Mouse (Mus musculus) megakaryocyte, embryonic 14.5 days (primary cell): ENCODE data around the gene Brap. TPM values are rescaled to one million over a fixed set of nuclear protein-coding genes. Genes with fewer than 3 reads are reported as not detected.

ENCODE experiments used
- H3K27me3 ChIP-seq: replicated peaks from 2 replicates; pipeline ENCODE3; 2012; ENCODE audit warnings: inconsistent platforms
- H3K36me3 ChIP-seq: replicated peaks from 2 replicates; pipeline ENCODE3; 2012; ENCODE audit warnings: low read length, inconsistent platforms, mixed read lengths
- H3K4me1 ChIP-seq: 2 replicates; pipeline ENCODE4 v1.6.1; 2012; ENCODE audit warnings: inconsistent platforms
- H3K4me3 ChIP-seq: replicated peaks from 2 replicates; pipeline ENCODE3; 2012; ENCODE audit warnings: moderate library complexity, mild to moderate bottlenecking, inconsistent platforms
- H3K9me3 ChIP-seq: 2 replicates; pipeline ENCODE4 v1.6.1; 2012; ENCODE audit warnings: inconsistent platforms
- FLI1 ChIP-seq: IDR thresholded peaks from 2 replicates; pipeline ENCODE4 v1.6.1; 2012; ENCODE audit warnings: low read length, inconsistent platforms, mixed read lengths
- GATA1 ChIP-seq: IDR thresholded peaks from 3 replicates; pipeline ENCODE4 v1.6.1; 2012; ENCODE audit warnings: mixed read lengths, low read length, inconsistent platforms, borderline replicate concordance
- polyA plus RNA-seq: library from polyadenylated mRNA; stranded (reverse); fragments of >175 nt; gene quantifications from 2 replicates; pipeline ENCODE4 v1.2.3, GENCODE M21; 2012; ENCODE audit warnings: low replicate concordance; ENCODE audit not compliant: insufficient read depth

The Brap gene
- polyA plus RNA-seq, 1 experiment, result 10.7 TPM

DNA sequence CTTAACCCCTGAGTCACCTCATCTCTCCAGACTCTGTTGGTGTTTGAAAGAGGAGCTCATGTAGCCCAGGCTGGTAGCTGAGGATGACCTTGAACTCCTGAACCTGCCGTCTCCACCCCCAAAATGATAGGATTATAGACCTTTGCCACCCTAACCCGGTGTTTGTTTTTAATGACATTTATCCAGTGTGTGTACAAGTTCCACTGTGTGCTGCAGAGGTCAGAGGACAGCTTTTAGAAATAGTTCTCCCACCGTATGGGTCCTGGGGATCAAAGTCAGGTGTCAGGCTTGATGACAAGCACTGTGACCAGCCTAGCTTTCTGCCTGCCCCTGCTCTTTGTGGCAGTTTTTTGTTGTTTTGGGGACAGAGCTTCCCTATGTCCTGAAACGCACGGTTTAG lies 39.5 kb downstream of the Brap start:
- peaks cover 43% of the 10 kb centered on the region for H3K4me1 ChIP-seq
- no peaks in the 10 kb centered on the region for H3K27me3 ChIP-seq
- H3K36me3 ChIP-seq, result no peaks in the 10 kb centered on the region
- no peaks in the 10 kb centered on the region for H3K9me3 ChIP-seq
- no peak overlapping the region for H3K4me3 ChIP-seq
- TF ChIP-seq GATA1 (no peak), FLI1 (no peak)

DNA sequence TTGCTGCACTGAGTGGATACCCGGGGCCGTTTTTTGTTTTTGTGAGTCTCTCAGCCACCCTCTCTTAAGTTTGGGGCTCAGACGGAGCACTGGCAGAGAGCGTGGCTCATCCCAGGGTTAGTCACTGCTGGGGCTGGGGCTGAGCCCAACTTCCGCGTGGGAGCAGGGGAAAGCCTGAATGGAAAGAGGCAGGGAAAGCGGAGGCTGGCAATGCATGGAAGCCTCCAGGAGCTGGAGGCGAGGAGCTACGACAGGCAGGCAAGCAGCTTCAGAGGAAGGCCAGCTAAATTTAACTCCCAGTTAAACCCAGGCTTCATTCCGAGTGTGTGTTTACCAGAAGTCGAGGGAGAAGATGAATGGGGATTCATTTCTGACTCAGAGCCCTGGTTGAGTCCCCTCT lies 40.1 kb downstream of the Brap start:
- H3K36me3 ChIP-seq, result no peaks in the 10 kb centered on the region
- H3K4me3 ChIP-seq, result peak overlapping the region; percentile 14
- H3K9me3 ChIP-seq, result no peaks in the 10 kb centered on the region
- H3K27me3 ChIP-seq, result no peaks in the 10 kb centered on the region
- H3K4me1 ChIP-seq, result peaks cover 45% of the 10 kb centered on the region
- no peak for TF ChIP-seq FLI1
- TF ChIP-seq GATA1, result no peak

DNA sequence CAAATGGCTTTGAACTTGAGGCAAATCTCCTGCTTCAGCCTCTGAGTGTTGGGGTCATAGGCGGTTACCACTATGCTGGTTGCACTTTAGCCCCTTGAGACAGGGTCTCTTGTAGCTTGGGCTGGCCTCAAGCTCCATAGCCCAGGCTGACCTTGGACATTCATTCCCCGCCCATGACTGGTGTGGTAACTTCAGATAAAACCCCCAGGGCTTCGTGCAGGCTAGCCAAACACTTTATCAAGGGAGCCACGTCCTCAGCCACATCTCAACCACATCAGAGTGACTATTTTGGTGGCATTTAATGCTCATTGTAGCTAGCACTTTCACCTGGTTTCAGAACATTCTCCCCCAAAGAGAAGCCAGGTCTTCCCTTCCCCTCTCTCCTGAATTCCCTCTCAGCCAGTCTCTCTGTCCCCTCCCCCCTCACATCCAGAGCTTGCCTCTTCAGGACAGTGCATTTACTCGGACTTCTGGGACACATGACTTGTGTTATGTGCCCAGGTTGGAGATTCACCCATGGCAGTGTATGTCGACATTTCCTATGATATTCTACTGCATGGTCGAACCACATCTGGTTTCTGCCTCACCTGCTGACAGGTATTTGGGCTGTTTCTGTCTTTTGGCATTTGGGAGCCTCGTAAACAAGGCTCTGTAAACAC lies 40.9 kb downstream of the Brap start:
- Histone ChIP-seq H3K4me1 (peaks cover 43% of the 10 kb centered on the region), H3K36me3 (no peaks in the 10 kb centered on the region), H3K27me3 (no peaks in the 10 kb centered on the region), H3K9me3 (no peaks in the 10 kb centered on the region), H3K4me3 (peak overlapping the region; percentile 73)
- no peak for TF ChIP-seq FLI1
- TF ChIP-seq GATA1, result no peak

DNA sequence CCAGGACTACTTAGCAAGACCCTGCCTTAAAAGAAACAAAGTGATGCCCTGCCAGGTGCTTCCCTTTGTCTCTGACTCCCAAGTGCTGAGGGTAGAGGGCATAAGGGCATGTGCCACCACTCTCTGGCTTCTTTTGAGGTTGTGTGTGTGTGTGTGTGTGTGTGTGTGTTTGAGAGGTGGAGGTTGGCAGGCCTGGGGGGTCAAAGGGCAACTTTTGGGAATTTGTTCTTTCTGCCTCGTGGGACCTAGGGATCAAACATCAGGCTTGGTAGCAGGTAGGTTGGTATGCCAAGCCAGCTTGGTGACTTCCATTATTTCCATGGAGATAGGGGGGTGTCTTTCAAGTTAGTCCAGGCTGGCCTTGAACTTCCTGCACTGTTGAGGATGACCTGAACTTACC lies 43.0 kb downstream of the Brap start:
- Histone ChIP-seq H3K27me3 (no peaks in the 10 kb centered on the region), H3K36me3 (no peaks in the 10 kb centered on the region), H3K4me3 (no peak overlapping the region), H3K4me1 (peaks cover 43% of the 10 kb centered on the region), H3K9me3 (no peaks in the 10 kb centered on the region)
- TF ChIP-seq GATA1, result no peak
- no peak for TF ChIP-seq FLI1

DNA sequence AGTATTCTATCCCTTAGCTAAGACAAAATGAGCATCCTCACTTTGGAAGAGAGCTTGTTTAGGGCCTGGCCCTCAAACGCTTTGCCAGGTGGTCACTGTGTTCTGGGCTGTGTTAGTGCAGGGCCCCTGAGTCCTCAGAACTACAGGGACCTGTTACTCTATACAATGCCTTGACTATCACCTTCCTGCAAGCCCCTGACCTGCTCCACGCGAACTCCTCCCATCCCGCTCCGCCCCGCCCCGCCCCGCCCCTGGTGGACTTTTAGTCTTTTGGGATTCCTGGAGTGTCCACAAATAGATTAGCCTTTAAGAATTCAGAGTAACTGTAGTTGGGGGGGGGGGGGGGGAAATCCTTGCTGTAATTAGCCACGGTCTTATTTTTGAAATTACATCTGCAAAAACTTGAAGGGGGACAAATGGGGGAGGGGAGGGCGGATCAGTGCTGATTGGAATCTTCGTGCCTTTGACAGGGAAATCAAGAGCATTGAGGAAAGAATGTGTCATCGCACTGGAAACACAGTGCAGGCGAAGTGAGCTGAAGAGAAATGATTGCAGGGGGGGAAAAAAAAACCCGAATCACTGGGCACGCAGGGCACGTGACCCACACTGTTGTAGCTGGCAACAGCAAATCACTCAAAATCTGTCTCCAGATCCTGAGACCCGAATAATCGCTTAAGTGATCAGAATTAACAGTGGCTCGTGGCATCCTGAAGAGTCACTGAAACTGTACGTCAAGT lies 44.3 kb downstream of the Brap start:
- Histone ChIP-seq H3K36me3 (no peaks in the 10 kb centered on the region), H3K4me1 (peaks cover 43% of the 10 kb centered on the region), H3K9me3 (no peaks in the 10 kb centered on the region), H3K4me3 (peak overlapping the region; percentile 46), H3K27me3 (no peaks in the 10 kb centered on the region)
- TF ChIP-seq FLI1 (no peak), GATA1 (no peak)

- Histone ChIP-seq H3K4me1 (peaks cover 30% of the 10 kb centered on the region), H3K9me3 (no peaks in the 10 kb centered on the region), H3K4me3 (peak overlapping the region; percentile 98), H3K36me3 (peaks cover 7% of the 10 kb centered on the region), H3K27me3 (no peaks in the 10 kb centered on the region)
- TF ChIP-seq GATA1 (no peak), FLI1 (no peak)
These were observed 50.0 kb downstream of the Brap start for GRCm38 (mm10) chr5:121710402-121710801.

- Histone ChIP-seq H3K9me3 (no peaks in the 10 kb centered on the region), H3K27me3 (no peaks in the 10 kb centered on the region), H3K4me3 (peak overlapping the region; percentile 98), H3K4me1 (peaks cover 34% of the 10 kb centered on the region), H3K36me3 (peaks cover 11% of the 10 kb centered on the region)
- TF ChIP-seq GATA1, result no peak
- TF ChIP-seq FLI1, result no peak
These were observed 50.4 kb downstream of the Brap start for GRCm38 (mm10) chr5:121710851-121711173.

DNA sequence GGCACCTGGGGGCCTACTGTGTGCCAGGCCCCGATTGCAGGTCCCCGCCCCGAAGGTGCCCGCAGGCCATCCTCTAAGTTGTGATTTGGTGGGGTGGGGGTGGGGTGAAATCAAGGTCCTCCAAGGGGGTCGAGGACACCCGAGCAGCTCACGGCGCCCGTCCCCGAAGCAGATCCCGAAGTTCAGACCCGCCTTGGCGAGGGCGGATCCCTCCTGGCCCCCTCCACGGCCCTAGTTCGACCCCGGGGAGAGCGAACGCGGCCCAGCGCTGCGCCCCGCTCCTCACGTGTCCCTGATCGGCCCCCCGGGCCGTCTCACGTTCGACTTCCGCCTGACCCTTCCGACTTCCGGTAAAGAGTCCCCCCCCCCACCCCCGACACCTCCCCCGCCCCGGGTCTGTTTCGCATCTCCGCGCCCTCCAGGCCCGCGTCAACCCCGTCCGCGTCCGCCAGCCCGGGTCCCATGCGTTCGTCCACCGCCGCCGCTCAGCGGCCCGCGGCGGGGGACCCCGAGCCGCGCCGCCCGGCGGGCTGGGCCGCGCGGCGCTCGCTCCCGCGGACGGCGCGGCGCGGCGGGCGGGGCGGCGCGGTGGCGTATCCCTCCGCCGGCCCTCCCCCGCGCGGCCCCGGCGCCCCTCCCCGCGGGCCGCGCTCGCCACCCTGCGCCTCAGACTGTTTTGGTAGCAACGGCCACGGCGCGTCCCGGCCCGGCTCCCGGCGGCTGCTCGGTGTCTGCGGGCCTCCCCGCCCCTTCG lies 51.0 kb downstream of the Brap start, which contains the start of gene Atxn2:
Gene Atxn2, plus strand, starts transcription at position 164 of the 754 bp plus-strand sequence.
- no peaks in the 10 kb centered on the region for H3K9me3 ChIP-seq
- H3K4me1 ChIP-seq, result peaks cover 40% of the 10 kb centered on the region
- TF ChIP-seq GATA1, result no peak
- no peak for TF ChIP-seq FLI1
- H3K27me3 ChIP-seq, result no peaks in the 10 kb centered on the region
- peaks cover 15% of the 10 kb centered on the region for H3K36me3 ChIP-seq
- peak within 1 kb of the TSS; percentile 98 for H3K4me3 ChIP-seq

DNA sequence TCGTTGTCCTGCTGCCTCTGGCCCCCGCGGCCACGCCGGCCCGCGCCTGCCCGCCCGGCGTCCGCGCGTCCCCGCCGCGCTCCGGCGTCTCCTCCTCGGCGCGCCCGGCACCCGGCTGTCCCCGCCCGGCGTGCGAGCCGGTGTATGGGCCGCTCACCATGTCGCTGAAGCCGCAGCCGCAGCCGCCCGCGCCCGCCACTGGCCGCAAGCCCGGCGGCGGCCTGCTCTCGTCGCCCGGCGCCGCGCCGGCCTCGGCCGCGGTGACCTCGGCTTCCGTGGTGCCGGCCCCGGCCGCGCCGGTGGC lies 51.5 kb downstream of the Brap start:
- TF ChIP-seq GATA1, result no peak
- Histone ChIP-seq H3K36me3 (peaks cover 19% of the 10 kb centered on the region), H3K4me3 (peak overlapping the region; percentile 98), H3K4me1 (peaks cover 45% of the 10 kb centered on the region), H3K27me3 (no peaks in the 10 kb centered on the region), H3K9me3 (no peaks in the 10 kb centered on the region)
